Mouse (Mus musculus): Measurements from ENCODE around the gene Ptpre.

GRCm38 (mm10) chr7:135490500-135490886 is 46.8 kb upstream of the Ptpre start:
- no peak for TF ChIP-seq POLR2A (IDR thresholded peaks at IDR 0.05; ENCODE audit: insufficient read depth, low read length)
- TF ChIP-seq CTCF (IDR thresholded peaks at IDR 0.05; ENCODE audit: low read depth, low read length) = no peak

Measured in ES-Bruce4 (cell line).